Mouse (Mus musculus) erythroblast, embryonic 14.5 days (primary cell): ENCODE measurements around the gene Galnt2.

Experiments
- GATA1 ChIP-seq: IDR thresholded peaks from 2 replicates; pipeline ENCODE4 v1.6.1; 2012; ENCODE audit warnings: low read length, inconsistent platforms, mixed read lengths
- TAL1 ChIP-seq: IDR thresholded peaks from 3 replicates; pipeline ENCODE4 v1.6.1; 2012; ENCODE audit warnings: low read length, inconsistent platforms, mixed read lengths

- TF ChIP-seq TAL1 (no peak), GATA1 (no peak)
Measured at GRCm38 (mm10) chr8:124259925-124260324, 28.7 kb downstream of the Galnt2 start.
